Mouse (Mus musculus) bone marrow macrophage, adult 2 months (primary cell): Measurements from ENCODE around the gene Tex101. TPM values are rescaled to one million over a fixed set of nuclear protein-coding genes. Genes with fewer than 3 reads are reported as not detected.
"Not testable (repeated sequence)": the region's sequence is repeated elsewhere in the genome, so short reads cannot be mapped to it uniquely, and the experiment has no call there.

Experiments used
- H3K27ac ChIP-seq: 2 replicates; pipeline ENCODE4 v1.5.1; 2012; ENCODE audit warnings: low read depth, low read length; ENCODE audit not compliant: insufficient read depth
- H3K4me1 ChIP-seq: 2 replicates; pipeline ENCODE4 v1.6.1; 2012; ENCODE audit warnings: low read length; ENCODE audit not compliant: control insufficient read depth, insufficient read depth
- H3K4me3 ChIP-seq: 2 replicates; pipeline ENCODE4 v1.5.1; 2012; ENCODE audit warnings: mild to moderate bottlenecking, low read length, moderate library complexity; ENCODE audit not compliant: insufficient read depth
- CTCF ChIP-seq: IDR thresholded peaks from 2 replicates; pipeline ENCODE4 v1.5.1; 2012; ENCODE audit warnings: low read depth, mild to moderate bottlenecking, low read length, moderate library complexity
- POLR2A ChIP-seq: IDR thresholded peaks from 2 replicates; pipeline ENCODE4 v1.6.1; 2012; ENCODE audit warnings: mild to moderate bottlenecking, low read depth, low read length, borderline replicate concordance
- polyA plus RNA-seq: library from polyadenylated mRNA; stranded (reverse); fragments of >200 nt; gene quantifications from 2 replicates; pipeline ENCODE4 v1.2.4, GENCODE M21; 2012; ENCODE audit not compliant: missing spikeins, insufficient read depth, insufficient read length

Gene Tex101
- polyA plus RNA-seq: not detected in 2 replicates

GRCm38 (mm10) chr7:24676575-24676974, at the start of gene Tex101:
Gene Tex101 (minus strand): TSS chr7:24676675.
- Histone ChIP-seq H3K4me3 (no peak within 1 kb of the TSS), H3K27ac (no peak within 1 kb of the TSS), H3K4me1 (no peaks in the 10 kb centered on the region)
- TF ChIP-seq POLR2A: no peak
- no peak for TF ChIP-seq CTCF

GRCm38 (mm10) chr7:24715039-24715438, 38.6 kb upstream of the Tex101 start:
- H3K4me1 ChIP-seq: peaks cover 4% of the 10 kb centered on the region
- H3K4me3 ChIP-seq: no peak overlapping the region
- TF ChIP-seq POLR2A (no peak), CTCF (no peak)
- H3K27ac ChIP-seq: no peak overlapping the region

GRCm38 (mm10) chr7:24708832-24709292, 32.4 kb upstream of the Tex101 start, which contains the start of gene BC049730:
Gene BC049730 (plus strand): TSS chr7:24709242.
- H3K4me1 ChIP-seq: no peaks in the 10 kb centered on the region
- H3K4me3 ChIP-seq: no peak within 1 kb of the TSS
- no peak within 1 kb of the TSS for H3K27ac ChIP-seq
- TF ChIP-seq CTCF (no peak), POLR2A (no peak)

- H3K27ac ChIP-seq, H3K4me3 ChIP-seq, H3K4me1 ChIP-seq: not testable (repeated sequence)
Measured at GRCm38 (mm10) chr7:24702841-24703240, 26.4 kb upstream of the Tex101 start.

- not testable (repeated sequence) for H3K4me3 ChIP-seq, H3K27ac ChIP-seq, H3K4me1 ChIP-seq
Measured at GRCm38 (mm10) chr7:24697891-24698290, 21.4 kb upstream of the Tex101 start.

- not testable (repeated sequence) for H3K27ac ChIP-seq, H3K4me1 ChIP-seq, H3K4me3 ChIP-seq
Measured at GRCm38 (mm10) chr7:24692693-24693092, 16.2 kb upstream of the Tex101 start.

- H3K4me1 ChIP-seq, H3K4me3 ChIP-seq, H3K27ac ChIP-seq: not testable (repeated sequence)
Measured at GRCm38 (mm10) chr7:24687519-24687918, 11.0 kb upstream of the Tex101 start.

GRCm38 (mm10) chr7:24684121-24684520, 7.6 kb upstream of the Tex101 start:
- TF ChIP-seq CTCF: peak; percentile 27; the same call in 1 of the 2 replicates
- H3K4me1 ChIP-seq, H3K27ac ChIP-seq, H3K4me3 ChIP-seq: not testable (repeated sequence)

GRCm38 (mm10) chr7:24671944-24672439, 4.5 kb downstream of the Tex101 start:
- no peak overlapping the region for H3K27ac ChIP-seq
- no peak overlapping the region for H3K4me3 ChIP-seq
- no peaks in the 10 kb centered on the region for H3K4me1 ChIP-seq
- TF ChIP-seq POLR2A: no peak
- TF ChIP-seq CTCF: no peak

- TF ChIP-seq POLR2A (no peak), CTCF (no peak)
- peaks cover 14% of the 10 kb centered on the region for H3K4me1 ChIP-seq
- no peak overlapping the region for H3K4me3 ChIP-seq
- H3K27ac ChIP-seq: no peak overlapping the region
Measured at GRCm38 (mm10) chr7:24664959-24665358, 11.5 kb downstream of the Tex101 start.

- H3K4me1 ChIP-seq: peaks cover 14% of the 10 kb centered on the region
- H3K4me3 ChIP-seq: no peak overlapping the region
- no peak overlapping the region for H3K27ac ChIP-seq
- TF ChIP-seq POLR2A: no peak
- no peak for TF ChIP-seq CTCF
Measured at GRCm38 (mm10) chr7:24664301-24664700, 12.2 kb downstream of the Tex101 start.
